Mouse (Mus musculus): ENCODE results near the gene Arntl.

The Arntl gene

DNA sequence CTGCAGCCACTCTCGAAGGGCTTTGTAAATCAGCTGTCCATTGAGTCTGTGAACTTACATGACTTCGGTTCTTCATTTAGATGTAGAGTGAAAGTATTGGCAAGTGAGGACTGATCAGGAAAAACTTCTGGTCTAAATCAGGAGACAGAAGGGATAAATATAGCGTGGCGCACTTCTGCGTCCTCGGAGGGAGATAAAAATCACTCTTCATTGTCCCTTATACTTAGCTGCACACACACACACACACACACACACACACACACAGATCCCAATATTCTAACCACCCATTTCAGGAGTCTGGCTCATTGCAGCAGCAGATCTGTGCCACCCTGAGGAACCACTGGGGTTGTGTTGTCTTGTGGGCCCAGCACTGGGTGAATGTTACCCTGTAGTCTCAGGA is 44.3 kb downstream of the Arntl start:
- no peak for DNase-seq (ENCODE audit: low spot score)

DNA sequence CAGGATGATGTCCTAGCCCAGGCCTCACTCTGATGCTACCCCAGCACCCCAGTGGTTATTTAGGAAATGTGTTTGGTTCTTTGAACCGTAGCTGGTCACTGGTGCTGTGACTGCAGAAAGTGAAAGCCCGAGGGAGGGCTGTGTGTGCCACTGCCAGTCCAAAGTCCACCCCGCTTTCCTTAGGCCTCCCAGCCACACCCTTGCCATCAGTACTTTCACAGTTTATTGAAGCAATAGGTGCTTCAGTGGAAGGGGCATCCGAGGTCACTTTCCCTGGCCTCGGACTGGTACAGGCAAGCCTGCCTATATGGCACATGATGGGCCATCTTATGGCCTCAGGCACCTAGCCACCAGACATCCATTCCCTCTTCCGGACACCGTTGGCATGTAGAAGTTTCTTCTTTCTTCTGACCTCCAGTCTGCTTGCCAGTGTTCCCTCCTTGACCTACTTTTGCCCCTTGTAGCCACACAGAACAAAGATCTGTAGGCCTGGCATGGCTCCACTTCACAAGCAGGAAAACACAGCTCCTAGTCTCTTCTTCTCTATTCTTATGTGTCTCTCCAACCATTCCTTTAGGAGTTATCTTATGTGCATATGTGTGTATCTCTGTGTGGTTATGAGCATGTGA is 46.6 kb downstream of the Arntl start:
- DNase-seq (ENCODE audit: low spot score): no peak

DNA sequence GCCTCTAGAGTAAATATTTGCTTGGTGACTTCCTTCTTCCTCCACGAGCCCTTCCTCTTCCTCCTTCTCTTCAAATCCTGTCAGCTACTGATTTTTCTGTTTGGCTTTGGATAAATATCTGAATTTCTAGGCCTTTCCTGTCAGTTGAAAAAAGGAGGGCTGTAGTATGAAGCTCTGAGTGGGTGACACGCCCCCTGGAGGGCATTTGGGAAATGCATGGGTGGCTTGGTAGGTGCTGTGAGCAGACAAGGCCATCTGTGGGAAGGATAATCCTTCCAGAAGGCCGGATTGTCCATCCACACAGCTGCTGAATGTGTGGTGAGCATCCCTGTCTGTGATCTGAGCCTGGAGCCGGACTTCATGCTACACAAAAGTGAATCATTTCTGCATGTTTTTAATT is 48.8 kb downstream of the Arntl start:
- peak; percentile 24 for DNase-seq (ENCODE audit: low spot score)

DNA sequence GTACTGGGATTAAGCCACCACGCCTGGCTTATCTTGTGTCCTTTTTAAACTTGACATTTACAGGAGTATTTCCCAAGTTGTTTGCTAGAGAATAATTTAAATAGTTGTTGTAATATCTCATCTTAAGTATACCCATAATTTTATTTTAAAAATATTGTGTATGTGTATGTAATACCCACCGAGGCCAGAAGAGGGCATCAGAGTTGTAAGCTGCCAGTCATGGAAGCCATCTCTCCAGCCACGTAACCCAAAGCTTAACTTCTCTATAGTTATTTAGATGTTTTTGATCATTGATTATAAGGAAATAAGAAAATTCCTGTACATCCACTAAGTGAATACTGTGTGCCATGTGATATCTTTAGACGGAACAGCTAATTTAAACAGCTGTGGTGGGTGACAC is 51.2 kb downstream of the Arntl start:
- no peak for DNase-seq (ENCODE audit: low spot score)

DNA sequence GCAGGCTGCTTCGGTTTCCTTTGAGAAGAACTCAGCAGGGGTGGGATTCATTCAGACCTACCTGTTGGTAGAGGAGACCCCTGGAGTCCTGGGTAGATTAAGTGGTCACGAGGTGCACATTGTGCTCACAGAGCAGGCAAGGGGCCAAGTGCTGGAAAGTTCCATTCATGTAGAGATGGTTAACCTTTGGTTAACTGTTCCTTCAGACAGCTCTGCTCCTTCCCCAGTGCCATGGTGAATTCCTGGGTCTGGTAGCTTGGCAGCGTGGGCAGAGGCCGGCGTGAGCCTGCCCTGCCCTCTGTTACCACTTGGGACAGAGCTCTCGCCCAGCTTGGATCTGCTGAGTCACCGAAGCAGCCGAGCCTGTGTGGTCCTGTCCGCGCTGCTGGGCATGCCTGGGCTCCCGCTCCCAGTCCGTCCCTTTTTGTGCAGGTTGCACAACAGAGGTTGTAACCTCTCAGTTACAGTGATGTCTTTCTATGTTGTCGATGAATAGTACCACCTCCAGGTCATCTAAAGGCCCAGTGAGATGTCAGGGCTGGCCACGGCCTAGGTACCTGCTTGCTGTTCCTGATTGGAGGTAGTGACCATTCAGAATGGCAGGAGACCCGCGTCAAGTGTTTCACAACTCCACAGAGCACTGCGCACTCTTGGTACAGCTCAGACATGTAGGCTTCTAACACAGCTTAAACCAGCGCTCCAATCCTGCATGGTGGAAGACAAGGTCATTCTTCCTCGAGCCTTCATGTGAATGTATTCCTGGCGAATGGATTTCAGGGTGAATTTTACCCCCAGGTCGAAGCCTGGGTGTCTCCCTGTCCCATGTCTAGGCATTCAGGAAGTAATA is 53.3 kb downstream of the Arntl start:
- no peak for DNase-seq (ENCODE audit: low spot score)

DNA sequence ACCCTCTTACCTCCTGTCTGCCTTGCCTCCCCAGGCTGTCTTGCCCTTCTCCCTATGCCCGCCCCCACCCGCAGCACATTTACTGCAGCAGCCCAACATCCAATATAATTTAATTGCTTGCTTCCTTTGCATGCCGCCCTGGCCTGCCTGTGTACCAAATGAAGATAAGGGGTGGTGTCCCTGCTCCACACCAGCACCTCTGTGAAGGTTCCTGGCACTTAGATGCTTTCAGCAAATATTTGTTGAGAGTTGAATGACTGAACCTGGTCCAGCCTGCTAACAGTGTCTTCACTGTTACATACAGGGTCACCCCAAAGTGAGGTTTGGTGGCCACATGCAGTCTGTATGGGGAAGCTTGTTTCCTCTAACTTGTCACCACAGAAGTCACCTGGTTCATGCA is 54.4 kb downstream of the Arntl start:
- DNase-seq (ENCODE audit: low spot score): no peak

DNA sequence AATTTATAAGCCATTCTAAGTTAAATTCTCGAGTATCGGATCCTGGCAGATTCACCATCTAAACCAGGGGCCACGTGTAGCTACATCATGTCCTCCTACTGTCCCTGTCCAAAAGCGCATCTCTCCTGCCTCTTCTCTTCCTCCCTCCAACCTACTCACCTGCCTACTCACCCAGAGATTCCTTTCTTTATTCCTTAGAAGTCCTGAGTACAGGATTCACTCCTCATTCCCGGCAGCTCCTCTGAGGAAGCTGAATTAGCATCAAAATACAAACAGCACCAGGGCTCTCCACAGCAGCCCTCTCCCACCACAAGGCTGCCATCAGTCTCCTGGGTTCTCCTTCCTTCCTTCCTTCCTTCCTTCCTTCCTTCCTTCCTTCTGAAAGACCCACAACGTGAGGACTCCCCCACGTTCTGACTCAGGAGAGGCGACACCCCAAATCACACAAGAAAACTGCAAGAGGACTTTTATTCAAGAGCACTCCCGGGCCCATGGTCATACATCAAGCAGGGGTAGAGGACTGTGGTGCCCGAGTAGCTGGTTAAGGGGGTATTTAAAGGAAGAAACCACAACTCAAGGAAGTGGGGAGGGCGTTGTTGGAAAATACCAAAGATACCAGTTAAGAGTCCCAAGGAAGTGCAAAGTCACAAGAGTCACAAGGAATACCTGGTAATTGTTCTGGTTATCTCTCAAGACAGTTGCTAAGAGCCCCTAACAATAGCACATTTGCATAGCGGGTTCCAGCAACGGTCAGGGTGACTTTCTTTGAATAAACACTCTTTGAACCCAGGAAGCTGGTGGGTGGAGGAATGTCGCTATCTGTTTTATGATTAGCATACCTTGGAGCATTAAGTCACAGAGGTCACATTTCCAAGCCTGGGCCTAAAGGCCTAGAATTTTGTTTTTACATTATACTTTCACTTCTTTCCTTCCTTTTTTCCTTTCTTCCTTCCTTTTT is 55.5 kb downstream of the Arntl start:
- DNase-seq (ENCODE audit: low spot score): peak; percentile 40

DNA sequence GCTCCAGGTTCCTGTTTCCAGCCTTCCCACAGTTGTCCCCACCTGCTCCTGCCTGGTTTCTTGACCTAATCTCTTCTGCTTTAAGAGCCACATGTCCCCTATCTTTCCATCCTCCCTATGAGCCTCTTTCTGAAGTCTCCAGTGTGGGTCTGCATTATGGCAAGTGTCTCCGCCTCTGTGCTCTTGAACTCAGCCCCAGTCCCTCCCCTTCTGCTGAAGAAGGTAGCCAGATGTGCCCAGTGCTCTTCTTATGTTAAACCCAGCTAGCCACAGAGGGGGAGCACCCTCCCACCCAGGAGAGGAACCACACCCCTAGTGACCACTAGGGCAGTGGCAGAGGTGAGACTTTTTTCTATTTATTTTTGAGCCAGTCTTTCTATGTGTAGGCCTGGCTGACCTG is 56.7 kb downstream of the Arntl start:
- DNase-seq (ENCODE audit: low spot score): no peak

DNA sequence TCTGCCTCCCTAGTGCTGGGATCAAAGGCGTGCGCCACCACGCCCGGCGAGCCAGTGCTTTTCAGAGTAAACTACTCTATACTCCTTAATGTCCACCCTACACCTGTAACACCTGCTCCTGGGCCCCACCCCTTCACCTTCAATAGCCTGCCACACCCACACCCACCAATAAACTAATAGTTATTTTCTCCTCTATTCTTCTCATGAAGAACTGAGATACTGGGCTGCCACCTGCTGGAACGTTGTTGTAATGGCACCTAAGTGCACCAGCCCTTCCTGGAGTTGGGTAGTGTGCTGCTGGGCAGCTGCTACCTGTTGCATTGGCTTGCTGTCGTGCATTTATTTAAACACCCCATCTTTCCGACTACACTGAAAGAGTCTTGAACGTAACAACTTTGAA is 61.0 kb downstream of the Arntl start:
- DNase-seq (ENCODE audit: low spot score): peak; percentile 51

DNA sequence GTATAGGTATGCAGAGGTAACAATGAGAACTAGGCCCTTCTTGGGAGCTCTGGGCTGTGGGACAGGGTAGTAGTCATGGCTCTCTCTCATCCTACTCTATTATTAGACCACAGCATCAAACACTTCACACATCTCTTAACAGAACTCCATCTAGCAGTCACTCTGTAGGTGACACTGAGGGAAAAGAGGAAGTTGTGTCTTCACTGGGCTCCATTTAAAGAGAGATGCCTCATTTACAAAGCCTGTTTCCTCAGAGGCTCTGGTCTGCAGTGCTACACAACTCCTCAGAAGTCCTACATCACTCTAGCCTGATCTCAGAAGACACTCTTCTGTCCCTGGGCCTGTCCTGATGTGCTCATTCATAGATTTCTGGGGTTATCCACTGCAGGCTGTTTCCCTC is 61.8 kb downstream of the Arntl start:
- no peak for DNase-seq (ENCODE audit: low spot score)

DNA sequence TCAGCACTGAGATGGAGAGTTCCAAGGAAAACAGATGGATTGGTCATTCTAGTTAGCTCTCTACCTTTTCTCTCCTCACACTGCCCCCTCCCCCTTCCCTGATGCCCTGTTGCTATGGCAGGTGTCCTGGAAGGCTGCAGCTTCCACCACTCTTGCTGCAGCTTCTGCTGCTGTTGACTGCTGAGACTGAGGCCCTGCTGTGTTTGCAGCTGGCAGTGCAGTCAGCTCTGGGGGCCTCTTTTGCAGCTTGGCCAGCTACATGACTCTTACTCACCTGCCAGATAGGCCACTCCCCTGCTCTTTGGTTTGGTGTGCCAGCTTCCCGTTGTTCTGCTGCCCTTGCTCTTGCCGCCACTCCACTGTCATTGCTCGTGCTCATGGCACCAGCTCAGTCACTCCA is 62.7 kb downstream of the Arntl start:
- DNase-seq (ENCODE audit: low spot score): no peak

DNA sequence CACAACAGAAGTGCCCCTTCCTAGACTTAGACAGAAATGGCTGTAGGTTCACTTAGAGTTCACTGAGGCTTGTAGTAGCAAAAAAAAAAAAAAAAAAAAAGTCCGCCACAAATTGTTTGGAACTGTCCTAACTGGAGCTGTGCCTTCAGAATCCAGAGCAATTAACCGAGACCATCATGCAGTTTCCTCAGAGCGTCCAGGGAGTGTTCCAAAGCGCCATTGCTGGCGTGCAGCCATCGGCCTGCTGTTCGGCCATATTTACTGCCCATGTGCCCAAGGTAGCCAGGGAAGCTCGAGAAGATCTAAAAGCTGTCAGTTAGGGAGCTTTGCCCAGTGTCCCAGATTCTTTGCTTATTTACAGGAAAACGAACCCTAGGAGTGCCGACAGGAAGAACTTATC is 63.3 kb downstream of the Arntl start:
- DNase-seq (ENCODE audit: low spot score): no peak

DNA sequence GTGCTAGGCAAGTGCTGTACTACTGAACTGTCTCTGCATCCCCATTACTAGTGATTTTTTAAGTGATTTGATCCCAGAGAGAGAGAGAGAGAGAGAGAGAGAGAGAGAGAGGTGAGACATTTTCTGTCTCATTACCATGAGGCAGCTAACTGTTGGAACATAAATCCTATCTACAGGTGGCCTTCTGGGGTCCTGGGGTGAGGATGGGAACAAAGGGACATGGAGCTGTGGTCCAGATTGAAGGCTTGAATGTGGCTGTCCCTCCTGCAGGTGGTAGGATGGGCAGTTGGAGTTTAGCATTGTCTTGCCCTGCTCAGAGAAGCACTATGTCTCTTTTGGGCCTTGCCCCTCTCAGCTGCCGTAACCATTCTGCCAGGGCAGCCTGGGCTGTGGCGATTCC is 63.7 kb downstream of the Arntl start:
- no peak for DNase-seq (ENCODE audit: low spot score)

DNA sequence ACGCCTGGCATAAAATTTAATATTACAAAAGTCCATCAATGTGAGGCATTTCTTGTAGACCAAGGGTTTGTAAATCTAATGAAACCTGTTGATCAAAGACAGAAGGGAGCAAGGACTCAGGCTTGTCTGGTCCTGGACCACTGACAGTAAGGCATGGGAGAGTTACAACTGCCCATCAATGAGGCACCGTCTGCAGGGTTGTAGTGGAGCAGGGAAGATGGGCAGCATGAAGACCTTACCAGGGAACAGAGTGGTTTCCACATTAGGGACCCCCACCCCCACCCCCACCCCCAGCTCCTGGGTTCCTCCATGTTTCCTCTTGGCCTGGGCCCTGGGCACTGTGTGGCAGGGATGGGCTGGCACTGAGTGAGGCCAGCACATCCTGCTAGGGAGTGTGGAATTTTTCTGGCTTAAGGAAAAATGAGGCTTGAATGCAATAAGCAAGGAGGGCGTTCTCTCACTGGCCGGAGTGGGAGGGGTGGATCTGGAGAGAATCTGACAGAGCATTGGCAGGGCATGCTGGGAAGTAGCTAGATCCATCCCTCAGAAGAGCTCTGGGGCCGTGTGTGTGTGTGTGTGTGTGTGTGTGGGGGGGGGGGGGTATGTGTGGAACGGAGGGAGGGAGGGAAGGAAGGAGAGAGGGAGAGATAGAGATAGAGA is 65.2 kb downstream of the Arntl start:
- DNase-seq (ENCODE audit: low spot score): no peak

DNA sequence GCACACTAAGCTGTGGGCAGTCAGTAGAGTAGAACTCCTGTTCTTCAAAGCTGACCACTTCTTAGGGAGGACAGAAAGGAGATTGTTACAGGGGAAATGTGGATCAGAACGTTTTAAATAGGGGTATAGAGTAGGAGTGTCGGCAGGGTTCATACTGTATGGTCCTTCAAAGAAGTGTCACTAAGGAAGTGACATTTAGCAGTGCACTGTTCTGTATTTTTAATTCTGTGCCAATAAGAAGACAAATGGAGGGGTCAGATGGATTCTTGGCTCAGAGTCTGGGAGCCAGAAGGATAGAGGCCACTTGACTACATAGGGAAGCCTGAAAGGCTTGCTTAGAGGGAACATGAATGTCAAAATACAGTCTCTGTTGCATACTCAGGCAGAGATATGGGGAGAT is 70.0 kb downstream of the Arntl start:
- no peak for DNase-seq (ENCODE audit: low spot score)

DNA sequence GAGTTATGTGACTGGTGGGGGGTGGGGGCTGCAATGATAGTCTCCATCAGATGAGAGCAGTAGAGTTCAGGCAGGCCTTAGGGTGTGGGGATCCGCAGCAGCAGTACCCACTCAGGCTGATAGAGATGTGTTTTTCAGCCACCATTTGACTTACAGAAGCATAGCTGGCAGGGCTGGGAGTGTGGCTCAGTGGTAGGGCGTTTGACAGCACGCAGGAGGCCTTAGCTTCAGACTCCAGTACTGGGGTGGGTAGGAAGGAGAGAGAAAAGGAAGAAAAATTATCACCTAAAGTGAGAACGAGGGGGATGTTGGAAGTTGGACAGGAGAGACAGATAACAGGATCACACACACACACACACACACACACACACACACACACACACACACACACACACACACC is 71.2 kb downstream of the Arntl start:
- DNase-seq (ENCODE audit: low spot score): no peak

DNA sequence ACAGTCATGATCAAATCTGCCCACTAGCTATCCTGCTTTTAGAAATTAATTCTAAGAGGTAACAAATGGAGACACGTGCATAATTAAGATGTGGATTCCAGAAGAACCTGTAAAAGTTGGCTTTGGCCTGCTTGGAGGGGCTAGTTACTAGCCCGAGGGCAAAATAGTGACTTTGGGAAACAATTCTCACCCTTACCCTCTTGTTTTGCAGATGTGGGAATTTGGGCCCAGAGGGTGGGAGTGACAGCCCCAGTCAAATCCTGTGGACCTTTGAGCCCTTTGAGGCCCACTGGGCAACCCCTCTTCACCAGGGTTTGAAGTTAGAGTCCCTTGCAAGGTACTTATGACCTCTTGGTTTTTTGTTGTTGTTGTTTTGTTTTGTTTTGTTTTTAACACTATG is 72.0 kb downstream of the Arntl start:
- no peak for DNase-seq (ENCODE audit: low spot score)

DNA sequence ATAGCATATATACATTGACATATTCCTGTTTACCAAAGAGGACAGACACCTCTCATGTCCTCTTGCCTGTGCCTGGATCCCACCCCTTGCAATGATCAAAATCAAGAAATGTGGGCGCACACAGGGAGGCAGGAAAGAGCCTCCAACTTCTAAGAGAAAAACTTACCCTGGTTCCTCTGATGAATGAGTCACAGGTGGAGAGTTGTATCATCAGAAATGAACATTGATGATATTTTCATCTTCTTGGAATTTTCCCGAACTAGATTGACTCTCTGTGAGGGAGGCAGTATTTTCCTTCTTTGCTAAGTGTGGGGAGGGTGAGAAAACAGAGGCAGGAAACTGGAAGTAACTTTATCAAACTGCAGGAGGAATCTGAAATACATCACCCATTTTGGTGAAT is 78.1 kb downstream of the Arntl start:
- DNase-seq (ENCODE audit: low spot score): no peak

DNA sequence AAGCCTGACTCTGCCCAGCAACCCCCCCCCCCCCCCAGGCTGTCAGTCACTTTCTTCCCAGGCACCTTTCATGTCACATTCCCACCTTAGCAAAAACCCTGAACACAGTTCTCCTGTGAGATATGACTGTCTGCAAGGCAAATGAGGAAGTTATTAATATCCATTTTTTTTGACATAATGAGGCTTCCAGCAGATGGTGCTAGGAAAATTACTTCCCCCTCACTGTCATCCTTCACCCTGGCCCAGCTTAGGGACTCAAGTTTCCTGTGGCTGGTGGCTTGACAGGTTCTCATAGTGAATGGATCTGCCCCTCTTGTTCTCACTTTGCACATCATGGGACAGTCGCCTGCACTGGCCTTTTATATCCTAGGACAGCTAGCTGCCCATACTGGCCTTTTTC is 81.9 kb downstream of the Arntl start:
- DNase-seq (ENCODE audit: low spot score): no peak

DNA sequence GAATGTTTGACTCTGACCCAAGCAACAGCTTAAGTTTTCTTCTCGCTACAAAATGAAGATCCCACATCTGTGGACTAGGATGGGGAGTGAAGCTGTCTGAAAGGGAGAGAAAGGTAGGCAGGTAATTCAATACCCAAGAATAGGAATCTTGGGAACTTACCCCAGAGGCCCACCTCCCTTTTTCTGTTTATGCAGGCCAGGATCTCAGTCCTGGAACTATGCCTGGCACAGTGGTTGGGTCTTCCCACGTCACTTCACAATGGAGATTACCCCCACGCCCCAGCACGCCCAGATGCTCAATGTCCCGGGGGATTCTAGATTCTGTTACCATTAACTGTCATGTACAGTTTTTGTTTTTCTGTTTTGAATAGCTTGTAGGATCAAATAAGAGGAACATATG is 84.5 kb downstream of the Arntl start:
- no peak for DNase-seq (ENCODE audit: low spot score)

DNA sequence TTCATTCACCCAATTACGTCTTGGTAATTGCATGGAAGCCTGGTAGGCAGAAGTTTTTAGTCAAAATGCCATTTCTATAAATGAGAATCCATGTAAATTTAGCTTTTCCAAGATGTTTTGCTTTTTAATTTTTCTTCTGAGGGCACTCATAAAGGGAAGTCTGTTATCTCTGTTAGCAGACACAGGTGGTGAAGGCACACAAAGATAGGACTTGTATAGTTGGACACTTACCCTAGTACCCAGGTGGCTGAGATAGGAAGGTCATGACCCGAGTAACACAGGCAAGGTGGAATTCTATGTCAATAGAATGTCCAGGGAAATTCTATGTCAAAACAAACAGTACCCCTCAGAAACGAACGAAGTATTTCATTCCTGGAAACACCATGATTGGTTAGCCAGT is 84.9 kb downstream of the Arntl start:
- DNase-seq (ENCODE audit: low spot score): no peak

DNA sequence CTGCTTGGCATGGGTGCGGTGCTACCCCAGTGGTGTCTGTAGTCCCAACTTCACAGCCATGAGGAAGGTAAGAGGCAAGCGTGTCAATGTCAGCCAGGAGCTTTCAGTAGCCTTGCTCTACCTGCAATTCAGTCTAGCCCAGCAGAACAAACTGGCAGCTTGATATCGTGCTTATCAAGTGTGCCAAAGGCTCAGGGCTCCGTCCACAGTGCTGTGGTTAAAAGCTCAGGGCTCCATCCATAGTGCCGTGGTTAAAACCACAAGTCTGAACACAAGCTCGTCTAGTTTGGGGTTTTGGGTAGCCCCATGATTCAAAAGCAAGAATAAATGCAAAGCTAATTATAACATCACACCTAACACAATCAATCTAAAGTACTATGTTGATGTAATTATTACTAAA is 87.3 kb downstream of the Arntl start:
- DNase-seq (ENCODE audit: low spot score): no peak
